16 mouse cellular contexts compared by ENCODE assay signal in the genomic region with DNA sequence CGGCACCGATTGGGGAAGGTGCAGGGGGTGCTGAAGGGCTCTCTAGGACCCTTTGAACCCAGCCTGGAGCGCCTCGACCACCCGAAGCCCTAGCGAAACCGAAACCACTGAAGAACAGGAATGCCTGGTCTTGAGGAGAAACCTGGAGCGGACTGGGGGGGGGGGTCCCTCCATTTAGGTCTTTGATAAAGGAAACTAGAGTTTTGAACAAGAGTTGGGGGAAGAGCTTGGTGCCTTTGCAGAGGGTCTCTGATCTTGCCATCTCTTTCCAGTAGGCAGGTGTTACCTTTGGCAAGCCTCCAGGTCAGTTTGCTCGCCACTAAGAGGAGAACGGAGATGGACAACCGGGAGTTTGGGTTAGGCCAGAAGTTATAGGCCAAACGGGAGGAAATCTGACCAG. TPM values are rescaled to one million over a fixed set of nuclear protein-coding genes. Genes with fewer than 3 reads are reported as not detected.
DNase-seq lines count a peak whose midpoint lies in the region; ATAC-seq lines count a peak whose summit lies in the region.
"Had no signal": no experiment of that assay in that cellular context is flagged by ENCODE, and none has a peak within 500 bp of the region (broad histone marks: within the 10 kb centered on the region; RNA-seq: fewer than 3 reads in every experiment).

No protein-coding gene starts in this region.

- H3K4me3 ChIP-seq in heart, embryonic 15.5 days, result peak overlapping the region; percentile 53
- peak overlapping the region; percentile 43 for H3K4me3 ChIP-seq in liver, embryonic 13.5 days (replicated peaks)

- H3K9me3 ChIP-seq in heart, embryonic 15.5 days (replicated peaks), result no peaks in the 10 kb centered on the region
- no peaks in the 10 kb centered on the region for H3K9me3 ChIP-seq in liver, embryonic 13.5 days (replicated peaks)

- DNase-seq in heart, adult 11 months, result peak; percentile 90
- no peak for DNase-seq in heart, adult 8-10 months (ENCODE audit: low spot score)
- peak; percentile 32 to 53 for DNase-seq in kidney, postnatal 4 days
- no peak for DNase-seq in kidney, adult 18-20 months
- no peak for DNase-seq in liver, embryonic 13.5 days
- DNase-seq in left cerebral cortex, adult 8-10 months (ENCODE audit: low spot score in 2 of 2), result no peak
- no peak for DNase-seq in layer of hippocampus, adult 18-20 months (ENCODE audit: low spot score in 2 of 2)
- DNase-seq: adrenal gland, adult 2 months; thymus, postnatal 4 days had no signal

- 6% methylated on average over 12 of the region's 12 CpGs for WGBS in heart, embryonic 15.5 days
- WGBS in liver, embryonic 13.5 days (ENCODE audit: insufficient replicate concordance), result 6% methylated on average over 12 of the region's 12 CpGs

- H3K9ac ChIP-seq in heart, embryonic 15.5 days, result peak overlapping the region; percentile 2; the same call in 1 of the 2 replicates
- no peak overlapping the region; the same call in 1 of the 2 replicates for H3K9ac ChIP-seq in liver, embryonic 13.5 days

- peaks cover 43% of the 10 kb centered on the region for H3K4me1 ChIP-seq in heart, embryonic 15.5 days (replicated peaks)
- peaks cover 13% of the 10 kb centered on the region; the same call in 1 of the 2 replicates for H3K4me1 ChIP-seq in liver, embryonic 13.5 days (replicated peaks)

- no peaks in the 10 kb centered on the region for H3K36me3 ChIP-seq in heart, embryonic 15.5 days
- no peaks in the 10 kb centered on the region for H3K36me3 ChIP-seq in liver, embryonic 13.5 days

- H3K27ac ChIP-seq in heart, embryonic 15.5 days, result peak overlapping the region; percentile 72; the same call in 1 of the 2 replicates
- no peak overlapping the region for H3K27ac ChIP-seq in liver, embryonic 13.5 days

- no peak for ATAC-seq in heart, embryonic 15.5 days (replicated peaks; ENCODE audit: insufficient number of reproducible peaks, insufficient read depth, low FRiP score, low read depth)
- ATAC-seq in liver, embryonic 13.5 days (ENCODE audit: low read depth), result no peak
- ATAC-seq: forebrain, embryonic 14.5 days had no signal

- H3K4me2 ChIP-seq in heart, embryonic 15.5 days, result peak overlapping the region; percentile 64
- H3K4me2 ChIP-seq in liver, embryonic 13.5 days, result peak overlapping the region; percentile 23; the same call in 1 of the 2 replicates

- peaks cover 92% of the 10 kb centered on the region for H3K27me3 ChIP-seq in heart, embryonic 15.5 days
- H3K27me3 ChIP-seq in liver, embryonic 13.5 days, result peaks cover 100% of the 10 kb centered on the region

RNA-seq across cellular contexts. Expression of a gene that starts 2.2 kb away (rescaled TPM):
- 1 to 10 TPM; 4.7 to 8.3 (median 5.3) TPM for total RNA-seq in heart, adult 8-10 months (2022)
- polyA plus RNA-seq in heart, embryonic 15.5 days (2015; fragmentation: Nextera tagmentation; extraction: Ambion mirVana), result 21.9 and 23.5 TPM in 2 replicates
- polyA plus RNA-seq in liver, embryonic 13.5 days (2015; fragmentation: Nextera tagmentation; extraction: Ambion mirVana), result 1.9 and 2.2 TPM in 2 replicates
- total RNA-seq in left cerebral cortex, adult 8-10 months (2022), result under 1 TPM; 0.32 to 0.79 (median 0.53) TPM
- under 1 TPM in 1 of 2 experiments, not detected in 1; 0.15 TPM for total RNA-seq in layer of hippocampus, adult 18-20 months (2021)
- total RNA-seq: granulocyte monocyte progenitor cell, adult 5-6 weeks; midbrain, postnatal 0 days had no signal
- polyA plus RNA-seq: C2C12; forebrain, embryonic 14.5 days had no signal

RNA-seq across cellular contexts. Expression of a gene that starts 36.7 kb away (rescaled TPM):
- total RNA-seq in heart, adult 8-10 months (2022), result not detected
- polyA plus RNA-seq in heart, embryonic 15.5 days (2015; fragmentation: Nextera tagmentation; extraction: Ambion mirVana), result not detected in 2 replicates
- not detected in 2 replicates for polyA plus RNA-seq in liver, embryonic 13.5 days (2015; fragmentation: Nextera tagmentation; extraction: Ambion mirVana)
- not detected for total RNA-seq in left cerebral cortex, adult 8-10 months (2022)
- not detected for total RNA-seq in layer of hippocampus, adult 18-20 months (2021)
- total RNA-seq: adrenal gland, adult 2 months; granulocyte monocyte progenitor cell, adult 5-6 weeks; midbrain, postnatal 0 days had no signal
- polyA plus RNA-seq: adrenal gland, adult 2 months; C2C12; forebrain, embryonic 14.5 days; limb, embryonic 14.5 days; midbrain, postnatal 0 days; spleen, adult 2 months had no signal

Comparison
In these comparisons a context has a peak if more than half of its experiments do, and no peak if none do; other contexts are left out.
1. DNase-seq: peak in heart, adult 11 months (single experiment) and kidney, postnatal 4 days (2 of 2); none in heart, adult 8-10 months (single experiment), kidney, adult 18-20 months (single experiment), liver, embryonic 13.5 days (single experiment), left cerebral cortex, adult 8-10 months (0 of 2) and layer of hippocampus, adult 18-20 months (0 of 2).